Mouse (Mus musculus) frontal cortex, postnatal 10 days (tissue): ENCODE results near the gene Itgb1bp1.

Experiments
- DNase-seq, 2 experiments: peaks; one replicate each; pipeline ENCODE4 v3.0.0; 2022; ENCODE audit warnings: low spot score in 2 of 2, mixed read lengths in 1 of 2

Gene Itgb1bp1

GRCm38 (mm10) chr12:21201485-21202269, 84.4 kb downstream of the Itgb1bp1 start:
- DNase-seq = no peak

- DNase-seq = no peak
Observed at GRCm38 (mm10) chr12:21200613-21201012, 85.5 kb downstream of the Itgb1bp1 start.

- no peak for DNase-seq
Observed at GRCm38 (mm10) chr12:21196420-21196819, 89.7 kb downstream of the Itgb1bp1 start.

- DNase-seq = no peak
Observed at GRCm38 (mm10) chr12:21195497-21195896, 90.6 kb downstream of the Itgb1bp1 start.

GRCm38 (mm10) chr12:21191546-21191945, 94.5 kb downstream of the Itgb1bp1 start:
- DNase-seq = no peak
